Mouse (Mus musculus) effector memory CD4-positive, alpha-beta T cell, adult 5 months (primary cell): ENCODE data around the gene Tldc1. TPM values are rescaled to one million over a fixed set of nuclear protein-coding genes. Genes with fewer than 3 reads are reported as not detected.

Experiments used
- polyA plus RNA-seq: library from polyadenylated mRNA; unstranded; fragments of 100-300 nt; shearing (Covaris generic); gene quantifications from one replicate; pipeline ENCODE4 v1.2.1, GENCODE M21; 2017

The Tldc1 gene
- 2.1 TPM for polyA plus RNA-seq

GRCm38 (mm10) chr8:119778263-119778662 is at the start of gene Tldc1:
Gene Tldc1, minus strand, starts transcription at chr8:119778416.

Other genes with a start within 250 kb of the Tldc1 start
- gene Mbtps1, start 219.7 kb downstream of the Tldc1 start, polyA plus RNA-seq = 76.4 TPM
- gene Hsdl1, start 203.2 kb downstream of the Tldc1 start, polyA plus RNA-seq = 71.7 TPM
- gene Dnaaf1, start 203.2 kb downstream of the Tldc1 start, polyA plus RNA-seq = not detected
- gene Taf1c, start 173.2 kb downstream of the Tldc1 start, polyA plus RNA-seq = 20.1 TPM
- gene Adad2, start 165.7 kb downstream of the Tldc1 start, polyA plus RNA-seq = not detected
- not detected for gene Kcng4, start 142.7 kb downstream of the Tldc1 start, polyA plus RNA-seq
- not detected for gene Wfdc1, start 112.1 kb downstream of the Tldc1 start, polyA plus RNA-seq
- not detected for gene Atp2c2, start 78.4 kb downstream of the Tldc1 start, polyA plus RNA-seq
- gene Cotl1, start 62.1 kb upstream of the Tldc1 start, polyA plus RNA-seq = 212 TPM
- 12.7 TPM for gene Klhl36, start 83.8 kb upstream of the Tldc1 start, polyA plus RNA-seq
- 114 TPM for gene Usp10, start 131.9 kb upstream of the Tldc1 start, polyA plus RNA-seq
- 9.3 TPM for gene Gm20388, start 132.4 kb upstream of the Tldc1 start, polyA plus RNA-seq
- not detected for gene Crispld2, start 214.0 kb upstream of the Tldc1 start, polyA plus RNA-seq